Mouse (Mus musculus) bone marrow macrophage, adult 2 months (primary cell): Measurements from ENCODE around the gene Tnfrsf25. TPM values are rescaled to one million over a fixed set of nuclear protein-coding genes. Genes with fewer than 3 reads are reported as not detected.

Source experiments
- H3K27ac ChIP-seq: 2 replicates; pipeline ENCODE4 v1.5.1; 2012; ENCODE audit warnings: low read depth, low read length; ENCODE audit not compliant: insufficient read depth
- H3K4me1 ChIP-seq: 2 replicates; pipeline ENCODE4 v1.6.1; 2012; ENCODE audit warnings: low read length; ENCODE audit not compliant: control insufficient read depth, insufficient read depth
- H3K4me3 ChIP-seq: 2 replicates; pipeline ENCODE4 v1.5.1; 2012; ENCODE audit warnings: mild to moderate bottlenecking, low read length, moderate library complexity; ENCODE audit not compliant: insufficient read depth
- CTCF ChIP-seq: IDR thresholded peaks from 2 replicates; pipeline ENCODE4 v1.5.1; 2012; ENCODE audit warnings: low read depth, mild to moderate bottlenecking, low read length, moderate library complexity
- POLR2A ChIP-seq: IDR thresholded peaks from 2 replicates; pipeline ENCODE4 v1.6.1; 2012; ENCODE audit warnings: mild to moderate bottlenecking, low read depth, low read length, borderline replicate concordance
- polyA plus RNA-seq: library from polyadenylated mRNA; stranded (reverse); fragments of >200 nt; gene quantifications from 2 replicates; pipeline ENCODE4 v1.2.4, GENCODE M21; 2012; ENCODE audit not compliant: missing spikeins, insufficient read depth, insufficient read length

Tnfrsf25 gene
- polyA plus RNA-seq, 1 experiment: not detected

DNA sequence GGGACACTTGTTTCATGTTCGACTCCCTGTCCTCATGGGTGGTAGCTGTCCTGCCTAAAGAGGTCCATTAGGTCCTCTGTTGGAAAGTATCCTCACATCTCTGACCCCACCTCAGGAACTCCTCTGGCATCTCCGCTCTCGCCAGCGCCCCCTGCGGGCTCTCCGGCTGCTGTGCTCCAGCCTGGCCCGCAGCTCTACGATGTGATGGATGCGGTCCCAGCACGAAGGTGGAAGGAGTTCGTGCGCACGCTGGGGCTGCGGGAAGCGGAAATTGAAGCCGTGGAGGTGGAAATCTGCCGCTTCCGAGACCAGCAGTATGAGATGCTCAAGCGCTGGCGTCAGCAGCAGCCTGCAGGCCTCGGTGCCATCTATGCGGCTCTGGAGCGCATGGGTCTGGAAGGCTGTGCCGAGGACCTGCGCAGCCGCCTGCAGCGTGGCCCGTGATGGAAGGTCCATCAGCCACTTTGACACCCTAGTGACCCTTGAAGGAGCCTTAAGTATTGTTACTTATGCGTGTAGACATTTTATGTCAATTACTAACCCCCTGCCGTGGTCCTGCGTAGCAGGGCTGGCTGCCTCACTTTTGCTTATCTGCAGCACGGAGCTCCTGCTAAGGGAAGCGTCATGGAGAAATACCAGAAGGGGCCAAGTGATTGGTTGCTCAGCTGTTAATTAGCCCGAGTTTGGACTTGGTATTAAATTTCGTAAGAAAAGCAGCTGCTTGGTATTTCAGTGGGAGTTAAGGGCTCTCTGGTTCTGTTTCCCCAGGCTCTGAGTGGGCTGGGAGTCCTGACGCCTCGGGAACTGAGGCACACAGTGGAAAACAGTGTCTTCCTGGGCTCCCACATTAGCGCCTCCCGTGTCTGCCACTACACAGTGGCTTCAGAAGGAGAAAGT lies 3.9 kb downstream of the Tnfrsf25 start:
- Histone ChIP-seq H3K4me1 (peaks cover 6% of the 10 kb centered on the region), H3K27ac (no peak overlapping the region), H3K4me3 (no peak overlapping the region)
- no peak for TF ChIP-seq CTCF
- TF ChIP-seq POLR2A: no peak

DNA sequence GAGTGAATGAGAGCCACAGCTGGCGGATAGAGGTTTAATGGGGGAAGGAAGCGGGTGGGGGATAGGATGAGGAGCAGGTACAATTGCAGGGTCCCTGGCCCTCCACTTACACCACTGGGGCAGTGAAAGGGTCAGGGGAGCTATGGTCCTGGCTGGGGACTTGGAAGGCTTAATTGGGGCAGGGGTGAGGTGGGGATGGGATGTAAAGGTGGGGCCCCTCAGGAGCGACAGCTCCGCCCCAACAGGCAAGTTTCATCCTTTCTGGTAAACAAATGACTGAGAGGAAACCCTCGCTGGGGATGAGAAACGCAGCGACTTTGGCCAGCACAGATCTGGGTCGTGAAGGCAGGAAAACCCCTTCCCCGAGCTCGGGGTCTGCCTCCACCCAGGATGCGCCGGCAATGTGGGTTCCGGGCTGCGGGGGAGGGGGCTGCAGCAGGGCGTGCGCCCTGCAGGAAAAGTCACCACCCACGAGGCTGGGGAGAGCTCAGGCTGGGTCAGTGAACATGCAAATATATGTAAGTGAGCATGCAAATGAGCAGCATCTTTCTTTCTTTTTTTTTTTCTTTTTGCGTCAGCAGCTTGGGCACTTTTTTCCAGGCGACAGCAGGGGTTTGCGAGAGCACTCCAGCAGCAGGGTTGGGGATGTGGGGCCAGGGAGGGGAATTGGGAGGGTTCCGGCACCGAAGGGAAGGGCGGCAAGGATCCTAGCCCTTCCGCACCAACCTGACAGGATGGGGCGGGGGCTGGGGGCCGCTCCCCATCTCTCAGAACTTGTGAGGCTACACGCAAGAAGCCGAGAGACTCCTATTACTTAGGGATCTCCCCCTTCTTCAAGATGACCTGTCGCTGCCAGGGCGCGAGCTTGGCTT lies 4.8 kb downstream of the Tnfrsf25 start:
- Histone ChIP-seq H3K4me3 (no peak overlapping the region), H3K27ac (no peak overlapping the region), H3K4me1 (peaks cover 14% of the 10 kb centered on the region)
- no peak for TF ChIP-seq POLR2A
- TF ChIP-seq CTCF: no peak

- H3K4me1 ChIP-seq: peaks cover 14% of the 10 kb centered on the region
- TF ChIP-seq POLR2A (no peak), CTCF (no peak)
- no peak overlapping the region for H3K27ac ChIP-seq
- no peak overlapping the region for H3K4me3 ChIP-seq
Observed at GRCm38 (mm10) chr4:152121183-152121505, 5.4 kb downstream of the Tnfrsf25 start.

DNA sequence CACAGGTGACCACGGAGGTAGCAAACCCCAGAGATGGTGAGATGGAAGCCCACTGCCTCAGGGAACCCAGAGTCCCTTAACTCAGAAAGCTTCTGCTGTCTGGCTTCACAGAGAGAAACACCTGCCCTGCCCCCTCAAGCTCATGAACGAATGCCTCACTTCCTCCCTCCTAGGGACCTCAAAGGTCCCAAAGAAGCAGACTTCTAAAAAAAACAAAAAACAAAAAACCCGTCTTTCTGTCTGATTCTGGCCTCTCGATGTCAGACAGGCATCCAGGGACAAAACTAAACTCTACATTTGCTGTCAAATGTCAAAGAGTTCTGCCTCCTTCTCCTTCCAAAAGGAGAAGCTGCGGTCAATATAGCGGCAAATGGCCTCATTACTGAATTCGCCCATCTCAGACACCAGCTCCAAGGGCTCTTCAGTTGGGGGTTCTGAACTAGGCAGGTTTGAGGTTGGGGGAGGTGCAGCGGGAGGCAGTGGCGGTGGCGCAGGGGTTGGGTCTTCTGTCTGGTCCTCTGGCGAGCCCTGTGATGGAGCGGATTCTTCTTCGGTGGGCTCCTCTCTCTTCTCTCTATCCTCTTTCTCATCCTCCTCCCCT lies 8.7 kb downstream of the Tnfrsf25 start:
- Histone ChIP-seq H3K4me1 (peaks cover 14% of the 10 kb centered on the region), H3K27ac (no peak overlapping the region), H3K4me3 (no peak overlapping the region)
- TF ChIP-seq CTCF: no peak
- no peak for TF ChIP-seq POLR2A

GRCm38 (mm10) chr4:152125161-152126025 lies 9.7 kb downstream of the Tnfrsf25 start:
- H3K4me3 ChIP-seq: peak overlapping the region; percentile 16; the same call in 1 of the 2 replicates
- H3K27ac ChIP-seq: no peak overlapping the region
- no peak for TF ChIP-seq CTCF
- TF ChIP-seq POLR2A: no peak
- H3K4me1 ChIP-seq: peaks cover 14% of the 10 kb centered on the region

DNA sequence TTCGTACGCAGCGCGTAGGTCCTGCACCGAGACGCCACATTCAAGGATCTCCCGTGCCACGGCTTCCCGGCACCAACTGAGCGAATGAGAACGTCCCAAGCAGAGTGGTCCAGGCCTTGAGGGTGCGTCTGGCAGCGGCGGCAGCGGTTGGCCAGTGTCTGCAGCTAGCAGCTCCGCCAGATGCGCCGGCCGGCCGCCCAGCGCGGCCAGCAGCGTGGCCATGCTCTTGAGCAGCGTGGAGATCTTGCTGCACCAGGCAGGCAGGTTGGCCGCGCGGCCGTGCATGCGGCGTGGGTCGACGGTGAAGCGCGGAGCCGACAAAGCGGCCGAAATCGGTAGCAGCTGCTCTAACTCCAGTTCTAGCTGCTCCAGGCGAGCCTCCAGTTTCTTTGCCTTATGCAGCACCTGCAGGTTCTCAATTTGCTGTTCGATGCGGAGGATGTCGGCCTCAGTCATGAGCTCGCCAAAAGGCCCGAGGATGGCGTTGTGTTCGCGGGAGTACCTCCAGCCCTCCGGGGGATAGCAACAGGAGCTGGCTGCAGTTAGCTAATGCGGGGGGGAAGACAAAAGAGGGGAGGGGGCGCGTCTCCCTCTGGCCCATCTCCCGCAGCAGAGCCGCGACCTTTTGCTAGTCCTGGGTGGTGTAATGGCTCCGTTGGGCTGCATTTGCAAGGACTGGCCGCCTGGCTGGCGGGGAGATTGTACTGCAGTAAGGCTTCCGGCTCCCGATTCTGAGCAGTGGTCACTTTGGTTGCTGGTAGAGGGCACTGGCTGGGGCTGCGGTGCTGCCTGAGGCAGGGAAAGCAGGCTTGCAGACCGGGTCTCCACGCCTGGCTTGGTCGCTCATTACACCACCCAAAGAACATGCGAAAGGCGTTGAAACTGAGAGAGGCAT lies 10.5 kb downstream of the Tnfrsf25 start:
- Histone ChIP-seq H3K4me1 (peaks cover 14% of the 10 kb centered on the region), H3K4me3 (no peak overlapping the region), H3K27ac (no peak overlapping the region)
- TF ChIP-seq POLR2A: no peak
- no peak for TF ChIP-seq CTCF

- TF ChIP-seq POLR2A (no peak), CTCF (no peak)
- Histone ChIP-seq H3K27ac (no peak overlapping the region), H3K4me3 (no peak overlapping the region), H3K4me1 (peaks cover 14% of the 10 kb centered on the region)
Observed at GRCm38 (mm10) chr4:152127884-152128283, 12.2 kb downstream of the Tnfrsf25 start.

DNA sequence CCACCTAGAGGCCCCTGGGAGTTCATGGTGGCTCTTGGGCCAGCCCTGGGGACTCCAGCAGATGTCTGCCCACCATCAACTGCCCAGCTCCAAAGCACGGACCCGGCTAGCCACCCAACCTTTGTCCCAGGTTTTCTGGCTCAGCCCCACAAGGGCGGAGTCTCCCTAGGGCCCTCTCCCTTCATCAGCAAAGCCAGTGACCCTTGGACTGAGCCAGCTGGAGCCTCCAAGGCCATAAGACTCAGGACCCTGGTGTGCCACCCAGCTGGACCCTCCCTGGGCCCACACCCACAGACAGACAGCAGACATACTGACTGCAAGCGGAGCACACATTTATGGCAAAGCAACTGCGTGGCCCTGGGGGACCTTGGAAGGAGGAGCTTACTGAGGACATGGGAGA lies 13.1 kb downstream of the Tnfrsf25 start:
- Histone ChIP-seq H3K27ac (no peak overlapping the region), H3K4me1 (peaks cover 14% of the 10 kb centered on the region), H3K4me3 (no peak overlapping the region)
- TF ChIP-seq POLR2A (no peak), CTCF (no peak)
